Mouse (Mus musculus): Measurements from ENCODE around the gene Sdk2.

Sdk2 gene

DNA sequence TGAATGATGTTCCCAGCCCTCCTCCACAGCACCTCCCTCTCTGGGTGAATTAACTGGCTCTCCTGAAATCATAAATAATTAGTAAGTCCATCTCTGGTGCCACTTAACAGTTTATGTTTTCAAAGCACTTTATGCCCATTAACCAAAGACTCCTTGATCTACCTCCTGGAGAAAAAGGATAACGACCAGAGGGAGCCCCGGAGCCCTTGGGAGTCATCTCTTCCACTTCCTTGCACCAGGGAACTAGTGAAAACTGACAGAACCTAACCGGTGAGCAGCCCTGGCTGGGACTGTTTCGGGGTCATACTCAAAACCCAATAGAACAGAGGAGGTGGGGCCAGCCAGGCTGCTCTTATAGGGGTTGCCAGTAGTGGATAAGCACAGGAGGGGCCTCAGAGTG, 22.5 kb downstream of the Sdk2 start:
- CTCF ChIA-PET: no interaction called here

DNA sequence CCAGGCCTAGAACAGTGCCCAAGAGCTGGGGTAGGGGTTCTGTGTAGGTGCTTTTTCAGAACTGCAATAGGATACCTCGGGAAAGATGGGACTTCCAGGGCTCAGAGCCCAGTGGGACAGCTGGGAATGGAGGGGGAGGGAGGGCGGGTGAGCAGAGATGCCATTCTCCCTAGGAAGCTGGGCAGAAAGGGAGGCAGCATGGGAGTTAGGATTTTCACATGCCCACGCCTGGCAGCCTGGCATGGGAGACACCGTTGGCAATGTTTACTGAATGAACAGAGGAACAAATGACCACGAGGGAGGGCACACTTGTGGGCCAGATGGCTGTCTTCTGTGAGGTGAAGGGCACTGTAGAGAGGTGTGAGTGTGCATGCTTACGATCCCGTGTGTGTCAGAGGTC, 23.3 kb downstream of the Sdk2 start:
- CTCF ChIA-PET: no interaction called here

DNA sequence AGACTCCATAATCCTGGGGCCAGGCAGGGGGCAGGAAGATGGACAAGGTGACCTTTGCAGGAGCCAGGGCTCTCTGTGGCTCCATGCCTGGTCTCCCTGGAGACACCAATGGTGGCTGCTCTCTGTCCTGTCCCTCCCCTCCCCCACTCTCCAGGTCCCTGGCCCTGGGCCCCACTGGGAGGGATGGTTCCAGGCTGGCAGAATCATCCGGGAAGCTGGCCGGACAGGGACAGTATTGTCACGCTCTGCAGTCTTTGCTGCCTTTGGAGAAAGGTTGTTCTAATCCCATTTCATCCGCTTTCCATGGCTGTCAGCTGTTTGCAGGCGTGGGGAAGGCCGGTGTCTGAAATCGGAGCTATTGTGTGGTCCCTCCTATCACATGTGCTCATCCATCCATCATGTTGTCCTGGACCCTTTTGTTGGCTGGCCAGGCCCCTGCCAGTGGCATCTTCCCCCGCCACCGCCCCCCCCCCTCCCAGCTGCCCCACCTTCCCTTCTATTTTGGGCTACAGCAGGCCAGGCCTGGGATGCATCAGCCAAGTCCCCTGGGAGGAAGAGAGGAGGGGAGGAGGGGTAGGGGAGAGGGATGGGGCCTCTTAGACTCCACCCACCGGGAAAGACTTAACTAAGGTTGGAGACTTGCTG, 26.3 kb downstream of the Sdk2 start:
- CTCF ChIA-PET: no interaction called here

DNA sequence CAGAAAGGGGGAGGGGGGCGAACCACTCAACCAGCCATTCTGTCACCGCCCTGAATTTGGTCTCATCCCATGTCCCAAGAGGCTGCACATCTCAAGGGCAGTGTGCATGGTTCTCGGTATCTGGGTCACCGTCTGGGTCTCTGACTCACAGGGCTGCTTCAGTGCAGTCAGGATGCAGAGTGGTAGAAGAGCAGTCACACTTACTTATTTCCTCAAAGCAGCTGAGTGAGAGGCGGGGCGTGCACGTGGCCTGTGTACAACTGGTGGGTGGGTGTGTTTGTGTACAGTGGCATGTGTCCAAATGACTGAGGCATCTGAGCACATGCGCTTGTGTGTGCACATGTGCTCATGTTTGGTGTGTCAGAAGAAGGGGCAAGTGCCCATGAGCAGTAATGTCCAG, 28.8 kb downstream of the Sdk2 start:
- CTCF ChIA-PET: no interaction called here

DNA sequence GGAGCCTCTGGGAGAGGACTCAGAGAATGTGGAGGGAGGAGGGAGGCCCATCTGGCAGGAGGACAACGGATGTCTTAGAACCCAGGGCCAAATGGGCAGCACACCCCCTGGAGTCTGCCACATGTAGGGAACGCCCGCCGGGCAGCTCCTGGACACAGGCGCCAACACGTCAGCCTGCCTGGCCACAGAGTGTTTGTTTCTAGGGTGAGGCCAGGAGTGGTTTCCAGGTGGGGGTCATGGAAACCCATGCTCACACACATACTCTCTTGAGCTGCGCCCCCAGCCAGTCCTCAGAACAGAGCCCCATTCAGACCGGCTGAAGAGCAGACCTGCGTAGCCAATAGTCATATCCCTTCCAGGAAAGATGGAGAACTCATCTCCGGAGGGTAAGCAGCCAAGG, 35.4 kb downstream of the Sdk2 start:
- CTCF ChIA-PET: no interaction called here

DNA sequence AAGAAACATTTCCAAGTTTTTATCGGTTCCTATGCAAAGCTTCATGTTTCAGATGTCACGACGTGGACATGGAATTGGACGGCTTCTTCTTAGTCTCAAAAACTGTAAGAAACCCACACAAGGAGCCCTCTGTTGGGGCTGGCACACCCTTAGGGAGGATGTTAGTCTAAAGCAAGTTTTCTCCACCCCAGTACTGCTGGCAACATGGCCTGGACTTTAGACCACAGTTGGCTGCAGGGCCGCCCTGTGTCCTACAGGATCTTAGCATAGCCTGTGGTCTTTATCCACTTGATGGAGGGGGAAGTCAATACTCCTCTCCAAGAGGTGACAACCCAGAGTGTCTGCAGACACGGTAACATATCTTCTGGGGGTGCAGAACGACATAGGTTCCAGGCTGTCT, 36.6 kb downstream of the Sdk2 start:
- CTCF ChIA-PET: no interaction called here

DNA sequence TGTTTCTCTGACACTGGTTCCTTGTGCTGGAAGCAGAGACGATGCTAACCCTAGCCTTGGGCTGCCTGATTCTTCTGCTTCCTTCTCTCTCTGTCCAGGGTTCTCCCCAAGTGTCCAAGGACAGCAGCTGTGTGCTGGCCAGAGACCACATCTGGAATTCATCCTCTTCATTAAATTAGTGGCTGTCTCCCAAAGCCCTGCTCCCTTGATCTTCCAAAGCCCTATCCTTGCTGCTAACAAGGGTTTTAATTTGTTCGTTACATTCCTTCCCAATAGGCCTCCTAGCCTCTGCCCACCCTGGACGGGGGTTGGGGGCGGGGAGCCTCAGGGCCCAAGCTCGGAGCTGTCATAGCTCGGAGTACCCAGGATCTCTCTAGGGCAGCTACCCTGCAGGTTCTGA, 38.3 kb downstream of the Sdk2 start:
- CTCF ChIA-PET: no interaction called here

DNA sequence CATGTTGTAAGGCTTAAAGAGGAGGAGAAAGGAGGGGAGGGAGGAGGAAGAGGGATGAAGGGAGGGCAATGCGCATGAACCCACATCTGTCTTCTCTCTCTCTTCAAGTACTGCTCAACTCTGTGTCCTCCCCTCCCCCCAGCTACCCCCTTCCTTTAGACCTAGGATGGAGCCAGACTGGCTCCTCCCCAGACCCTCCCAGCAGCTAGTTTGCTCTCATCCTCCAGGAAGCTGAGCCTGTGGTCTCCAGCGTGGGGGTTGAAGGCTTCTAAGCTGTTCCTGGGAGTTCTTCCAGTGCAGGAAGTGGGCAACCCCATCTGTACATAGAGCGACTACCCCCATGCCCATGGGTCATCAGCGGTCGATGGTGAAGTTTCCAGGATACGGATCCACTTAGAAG, 38.8 kb downstream of the Sdk2 start:
- CTCF ChIA-PET: no interaction called here

DNA sequence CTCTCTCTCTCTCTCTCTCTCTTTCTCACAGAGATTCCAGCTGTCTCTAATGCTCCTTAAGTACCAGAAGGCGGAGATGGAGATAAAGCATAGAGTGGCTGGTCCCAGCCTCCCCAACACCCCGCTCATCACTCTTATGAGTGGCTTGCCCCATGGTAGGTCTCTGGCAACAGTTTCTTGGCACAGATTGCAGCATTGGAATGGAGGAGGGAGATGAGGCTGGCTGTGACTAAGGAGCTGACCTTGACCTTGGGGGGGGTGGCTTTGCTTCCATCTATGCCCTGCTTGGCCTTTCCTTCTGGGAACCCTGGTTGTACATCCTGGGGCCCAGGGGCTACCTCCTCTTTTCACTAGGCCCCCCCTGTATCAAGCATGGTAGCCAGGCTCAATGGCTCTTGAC, 41.8 kb downstream of the Sdk2 start:
- CTCF ChIA-PET: no interaction called here

DNA sequence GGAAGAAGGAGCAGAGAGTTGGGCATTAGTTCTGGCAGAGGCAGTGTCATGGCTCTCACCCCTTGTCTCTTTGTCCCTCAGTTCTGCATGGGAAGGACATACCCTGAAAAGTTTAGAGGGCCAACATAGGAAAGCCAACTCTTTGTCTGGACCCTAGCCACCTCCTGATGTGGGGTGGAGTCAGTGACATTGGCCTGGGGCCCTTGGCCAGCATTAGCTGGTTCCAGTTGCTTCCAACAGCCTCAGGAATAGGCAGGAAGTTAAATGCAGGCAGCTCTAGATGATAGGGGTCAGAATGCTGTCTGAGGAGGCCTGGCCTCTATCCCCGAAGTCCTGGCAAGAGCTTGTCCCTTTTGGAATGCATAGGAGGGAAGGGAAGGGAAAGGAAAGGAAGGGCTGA, 42.9 kb downstream of the Sdk2 start:
- CTCF ChIA-PET: no interaction called here

DNA sequence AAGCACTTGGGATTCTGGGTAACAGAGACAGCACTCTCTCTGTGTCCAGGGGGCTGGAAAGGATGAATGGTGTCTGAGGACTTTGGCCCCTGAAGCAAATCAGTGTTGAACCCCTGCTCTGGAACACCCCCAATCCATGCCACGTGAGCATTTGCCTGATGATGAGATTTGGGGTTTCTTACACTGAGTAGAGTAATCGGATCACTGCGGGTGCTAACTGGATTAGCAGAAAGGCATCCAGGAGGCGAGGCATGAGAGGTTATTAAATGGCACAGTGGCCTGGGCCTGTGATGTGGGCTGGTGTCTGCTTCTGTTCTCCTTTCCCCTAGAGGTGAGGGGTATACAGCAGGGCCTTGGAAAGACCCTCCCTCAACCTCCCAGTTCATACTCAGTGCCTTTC, 44.7 kb downstream of the Sdk2 start:
- CTCF ChIA-PET: no interaction called here

DNA sequence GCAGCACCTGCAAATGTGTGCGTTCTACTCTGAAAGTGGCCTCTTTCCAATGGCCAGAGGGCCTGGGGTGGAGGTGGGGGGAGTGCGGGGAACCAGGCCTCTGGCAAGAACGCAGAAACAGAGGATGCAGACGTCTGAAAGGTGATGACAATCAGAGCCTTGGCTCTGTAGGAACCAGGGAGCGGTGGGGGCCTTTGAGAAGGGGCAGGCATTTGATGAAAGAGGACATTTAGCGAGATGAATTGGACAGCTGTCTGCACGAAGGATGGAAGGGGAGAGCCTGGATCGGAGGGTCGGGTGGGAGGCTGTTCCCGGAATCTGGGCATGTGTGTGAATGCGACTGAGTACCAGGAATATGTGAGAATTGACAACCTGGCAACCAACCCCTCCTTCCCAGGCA, 47.8 kb downstream of the Sdk2 start:
- CTCF ChIA-PET: no interaction called here

DNA sequence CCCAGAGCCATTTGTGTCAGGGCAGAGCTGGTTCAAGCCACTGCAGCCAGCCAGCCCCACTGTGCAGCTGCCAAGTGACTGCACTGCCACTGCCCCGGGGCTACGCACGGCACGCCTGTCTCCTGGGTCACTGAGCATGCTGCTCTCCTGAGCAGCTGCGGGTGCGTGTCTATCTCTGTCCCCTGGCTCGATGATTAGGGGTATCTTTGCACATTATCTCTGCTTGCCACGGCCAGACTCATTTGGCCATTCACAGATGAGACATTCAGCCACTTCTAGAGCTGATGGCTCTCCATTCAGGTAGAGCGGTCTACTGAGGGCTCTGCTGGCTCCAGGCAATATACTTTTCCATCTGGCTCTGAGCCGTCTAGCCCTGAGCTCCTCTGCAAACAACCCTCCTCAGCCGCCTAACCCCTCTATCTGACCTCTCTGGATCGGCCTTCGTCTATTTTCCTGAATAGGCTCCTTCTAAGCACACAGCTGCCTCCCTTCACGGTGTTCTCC, 49.9 kb downstream of the Sdk2 start:
- CTCF ChIA-PET: no interaction called here

DNA sequence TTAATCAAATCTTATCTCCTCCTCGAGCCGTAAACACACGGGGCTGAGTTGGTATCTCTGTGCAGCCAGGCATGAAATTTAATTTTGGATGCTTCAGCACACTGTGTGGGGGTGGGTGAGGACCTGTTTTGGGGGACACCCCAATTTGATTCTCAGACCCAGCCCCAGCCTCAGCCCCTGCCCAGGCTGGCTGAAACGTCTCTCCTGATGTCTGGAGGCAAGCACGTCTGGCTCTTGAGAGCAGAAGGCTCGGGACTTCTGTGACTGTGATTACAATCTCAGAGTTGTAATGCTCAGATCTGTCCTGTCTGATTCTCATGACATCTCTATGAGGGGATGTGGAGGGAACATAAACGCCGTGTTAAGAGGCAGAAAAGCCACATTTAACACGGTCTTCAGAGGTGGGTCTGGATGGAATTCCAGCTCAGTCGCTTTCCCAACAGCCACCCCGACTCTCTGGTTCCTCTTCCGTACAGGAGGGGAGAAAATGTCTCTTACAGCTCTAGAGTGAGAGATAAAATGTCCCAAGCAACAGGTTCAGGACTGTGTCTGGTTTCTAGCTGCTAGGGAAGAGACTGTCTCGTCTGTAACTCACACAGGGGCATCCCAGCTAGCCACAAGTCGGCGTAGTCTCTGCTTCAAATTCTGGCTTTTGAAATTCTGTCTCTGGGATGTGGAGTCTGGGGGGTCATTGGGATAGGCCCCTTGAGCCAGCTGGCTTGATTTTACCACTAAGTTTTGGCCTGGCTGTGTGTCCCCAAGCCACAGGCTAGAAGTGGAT, 50.5 kb downstream of the Sdk2 start:
- CTCF ChIA-PET: no interaction called here

DNA sequence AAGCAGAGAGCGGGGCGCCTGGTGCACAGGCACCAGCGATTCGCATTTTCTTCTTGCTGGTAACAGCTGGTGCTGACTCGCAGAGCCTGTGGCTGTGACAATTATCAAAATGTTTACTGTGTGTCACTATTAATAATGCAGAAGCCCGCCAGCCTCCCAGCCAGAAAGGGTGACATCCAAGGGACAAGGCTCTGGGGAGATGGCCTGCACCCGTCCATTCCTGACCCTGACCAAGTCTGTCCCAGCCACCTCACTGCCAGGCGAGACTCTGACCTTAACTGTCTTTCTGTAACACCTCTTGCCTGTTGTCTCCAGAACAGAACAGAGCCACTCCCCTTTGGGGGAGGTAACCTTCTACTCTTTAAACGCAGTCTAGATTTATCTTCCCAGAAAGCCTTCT, 55.3 kb downstream of the Sdk2 start:
- CTCF ChIA-PET: no interaction called here

DNA sequence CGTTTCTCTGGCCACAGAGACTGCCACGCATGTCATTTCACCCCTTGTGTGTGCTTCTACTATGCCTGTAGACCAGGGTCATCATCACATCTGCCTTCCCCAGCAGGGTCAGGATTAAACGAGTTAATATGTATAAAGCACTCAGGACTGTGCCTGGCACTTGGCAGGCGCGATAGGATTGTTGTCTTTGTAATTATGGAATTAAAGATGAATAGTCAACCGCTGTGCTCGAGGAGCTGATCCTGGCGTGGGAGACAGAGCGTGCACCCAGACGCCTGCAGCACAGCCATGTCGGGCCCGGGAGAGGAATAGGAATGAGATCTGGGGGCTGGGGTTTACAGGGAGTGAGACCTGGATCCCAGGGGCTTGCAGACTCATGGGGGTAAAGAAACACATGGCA, 61.0 kb downstream of the Sdk2 start:
- CTCF ChIA-PET: no interaction called here

DNA sequence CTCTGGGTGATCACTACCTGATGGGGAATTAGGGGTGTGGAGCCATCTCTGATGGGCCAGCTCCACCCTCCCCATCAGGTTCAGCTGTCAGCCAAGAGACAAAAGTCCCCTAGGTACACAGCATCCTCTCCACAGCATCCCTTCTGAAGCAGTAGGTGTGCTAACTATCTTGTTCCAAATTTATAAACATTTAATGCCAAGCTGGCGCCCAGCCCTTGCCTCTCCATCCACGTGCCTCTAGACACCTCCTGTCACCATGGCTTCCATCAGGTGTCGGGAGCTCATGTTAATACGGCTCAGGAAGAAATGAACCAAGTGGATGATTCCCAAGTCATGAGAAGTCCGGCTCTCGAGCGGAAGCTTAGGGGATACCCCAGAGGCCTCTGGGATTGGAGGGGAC, 62.2 kb downstream of the Sdk2 start:
- CTCF ChIA-PET: no interaction called here

DNA sequence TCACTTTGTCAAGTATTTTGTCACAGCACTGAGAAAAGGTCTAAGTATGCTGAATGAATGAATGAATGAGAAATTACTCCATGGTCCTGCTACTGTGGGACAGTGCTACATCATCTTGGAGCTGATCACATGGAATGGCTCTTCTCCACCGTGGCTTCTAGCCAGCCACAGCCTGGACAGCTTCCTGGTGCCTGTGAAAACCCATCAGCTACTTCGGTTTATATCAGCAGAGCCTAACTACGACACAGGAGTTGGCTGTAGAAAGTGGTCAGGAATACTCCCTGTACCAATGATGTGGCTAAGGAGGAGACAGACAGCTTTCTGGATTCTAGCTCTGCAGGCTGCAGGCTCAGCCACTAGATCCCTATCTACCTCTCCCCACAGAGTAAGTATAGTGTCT, 63.7 kb downstream of the Sdk2 start:
- CTCF ChIA-PET: no interaction called here

DNA sequence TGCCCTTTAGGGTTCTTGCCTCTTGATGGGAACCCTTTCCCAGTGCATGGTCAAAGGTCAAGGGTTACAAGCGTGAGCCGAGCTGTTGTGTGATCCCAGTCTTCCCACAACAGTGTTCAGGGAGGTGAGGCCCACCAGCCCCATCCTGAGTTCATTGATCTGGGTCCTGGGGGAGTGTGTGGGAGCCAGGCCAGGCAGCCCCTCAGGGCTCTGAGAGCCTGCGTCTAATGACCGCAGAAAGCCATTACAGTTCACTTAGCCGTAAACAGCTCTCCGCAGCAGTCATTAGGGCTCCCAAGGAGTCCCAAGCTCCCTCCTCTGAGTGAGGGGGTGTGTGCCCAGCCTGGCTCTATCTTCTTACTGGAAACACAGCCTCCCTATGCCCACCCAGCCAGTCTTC, 66.8 kb downstream of the Sdk2 start:
- CTCF ChIA-PET: no interaction called here

DNA sequence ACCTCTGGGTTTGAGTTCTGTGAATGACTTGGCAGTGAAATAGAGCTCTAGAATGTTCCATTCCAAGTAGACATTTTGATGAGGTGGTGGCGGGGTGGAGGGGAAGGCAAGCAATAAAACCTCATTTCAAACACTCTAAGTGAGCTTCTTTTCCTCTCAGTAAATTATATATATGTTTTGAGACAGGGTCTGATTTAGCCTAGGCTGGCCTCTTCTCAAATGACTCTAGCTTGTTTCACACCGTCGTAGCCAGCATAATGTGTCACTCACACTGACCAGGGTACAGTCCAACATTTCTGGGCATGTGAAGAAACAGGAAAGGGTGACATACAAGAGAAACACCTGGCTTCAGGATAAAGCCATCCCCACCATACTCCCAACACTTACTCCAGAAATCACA, 68.1 kb downstream of the Sdk2 start:
- CTCF ChIA-PET: no interaction called here

DNA sequence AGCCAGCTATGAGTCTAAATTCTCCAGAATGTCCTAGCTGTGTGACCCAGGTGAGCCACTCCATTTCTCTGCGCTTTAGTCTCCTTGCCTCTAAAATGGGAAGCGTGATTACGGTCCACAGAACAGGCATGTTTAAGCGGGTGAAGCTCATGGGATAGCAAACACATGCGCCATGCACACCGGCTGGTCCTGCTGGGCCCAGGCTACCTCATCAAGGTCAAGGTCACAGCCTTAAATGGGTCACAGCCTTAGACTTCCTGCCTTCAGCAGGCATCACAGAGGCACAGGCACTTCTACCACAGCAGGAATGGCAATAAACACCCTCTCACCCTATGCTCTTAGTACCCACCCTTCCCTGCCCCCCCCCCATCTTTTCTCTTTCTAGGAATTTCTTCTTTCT, 72.9 kb downstream of the Sdk2 start:
- CTCF ChIA-PET: no interaction called here

DNA sequence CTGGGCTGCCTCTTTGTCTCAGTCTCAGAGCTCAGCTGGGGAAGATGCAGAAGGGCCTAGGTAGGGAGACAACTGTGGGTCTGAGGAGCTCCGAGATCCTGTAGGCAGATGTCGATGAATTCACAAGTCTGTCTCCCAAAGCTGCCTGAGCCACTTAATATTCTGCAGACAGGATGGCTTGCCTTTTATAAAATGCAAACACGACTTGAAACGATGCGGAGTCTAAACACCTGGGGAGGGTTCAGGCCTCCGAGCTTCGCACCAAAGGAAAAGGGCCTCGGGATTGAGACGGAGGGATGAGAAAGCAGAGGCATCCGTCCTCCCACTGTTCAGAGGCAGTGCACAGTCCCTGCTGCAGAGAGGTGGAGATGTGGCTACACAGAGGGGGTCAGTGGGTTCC, 74.0 kb downstream of the Sdk2 start:
- CTCF ChIA-PET: no interaction called here

DNA sequence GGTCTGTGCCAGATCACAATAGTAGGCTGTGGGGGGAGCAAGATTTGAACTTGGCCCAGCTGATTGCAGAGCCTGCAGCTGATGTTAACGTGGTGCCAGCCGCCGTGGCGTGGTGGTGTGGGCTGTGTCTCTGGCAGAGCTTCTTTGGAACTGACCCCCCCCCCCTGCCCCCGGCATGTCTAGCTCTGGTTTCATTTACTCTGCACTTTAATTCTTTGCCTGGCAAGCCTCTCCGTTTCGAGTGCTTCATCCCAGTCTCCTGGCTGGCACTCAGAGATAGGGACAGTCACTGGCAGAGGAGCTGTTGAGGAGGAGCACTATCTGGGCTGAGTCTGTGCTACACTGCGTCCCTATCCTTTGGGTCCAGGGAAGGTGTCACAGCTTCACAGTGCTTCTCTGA, 75.0 kb downstream of the Sdk2 start:
- CTCF ChIA-PET: no interaction called here

DNA sequence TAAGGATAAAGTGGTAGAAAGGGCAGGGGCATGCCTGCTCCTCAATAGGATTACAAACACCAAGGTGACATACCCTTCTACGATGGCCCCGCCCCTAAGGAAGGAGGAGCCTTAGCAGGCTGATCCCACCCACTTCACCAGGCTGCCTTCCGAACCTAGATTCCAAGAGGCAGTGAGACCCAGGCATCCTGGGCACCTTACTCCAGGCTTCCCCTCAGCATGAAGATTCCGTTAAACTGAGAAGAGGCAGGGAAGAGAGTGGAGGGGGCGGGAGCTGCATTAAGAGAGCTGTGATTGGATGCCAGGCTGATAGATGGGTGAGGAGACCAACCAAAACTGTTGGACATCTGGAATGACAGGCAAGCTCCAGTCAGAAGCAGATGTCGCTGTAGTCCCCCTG, 76.4 kb downstream of the Sdk2 start:
- CTCF ChIA-PET: no interaction called here

Measured in spleen, embryonic (tissue).